Mouse (Mus musculus) liver (tissue): Measurements from ENCODE around the gene Card11.

Experiments
- DNase-seq: peaks from one replicate; pipeline ENCODE4 v3.0.0-alpha.2; 2020; ENCODE audit warnings: mixed read lengths

The Card11 gene

DNA sequence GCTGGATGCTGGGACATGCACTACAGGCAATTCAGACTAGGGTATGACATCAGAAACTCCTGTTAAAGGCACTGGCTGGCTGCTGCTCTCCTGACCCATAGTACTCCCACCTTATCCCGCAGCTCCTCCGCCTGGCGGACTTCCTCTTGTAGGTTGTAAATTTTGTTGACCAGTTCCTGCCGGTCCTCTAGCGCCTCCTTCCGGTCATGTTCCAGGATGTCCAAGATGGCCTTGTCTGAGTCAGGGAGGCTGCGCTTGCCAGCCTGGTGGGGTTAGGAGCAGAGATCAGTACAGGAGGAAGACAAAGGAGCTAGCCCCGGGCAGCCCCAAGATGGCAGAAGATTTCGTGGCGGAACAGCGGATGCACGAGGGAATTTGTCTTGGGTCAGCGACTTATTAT lies 99.5 kb downstream of the Card11 start:
- peak; percentile 20 for DNase-seq

DNA sequence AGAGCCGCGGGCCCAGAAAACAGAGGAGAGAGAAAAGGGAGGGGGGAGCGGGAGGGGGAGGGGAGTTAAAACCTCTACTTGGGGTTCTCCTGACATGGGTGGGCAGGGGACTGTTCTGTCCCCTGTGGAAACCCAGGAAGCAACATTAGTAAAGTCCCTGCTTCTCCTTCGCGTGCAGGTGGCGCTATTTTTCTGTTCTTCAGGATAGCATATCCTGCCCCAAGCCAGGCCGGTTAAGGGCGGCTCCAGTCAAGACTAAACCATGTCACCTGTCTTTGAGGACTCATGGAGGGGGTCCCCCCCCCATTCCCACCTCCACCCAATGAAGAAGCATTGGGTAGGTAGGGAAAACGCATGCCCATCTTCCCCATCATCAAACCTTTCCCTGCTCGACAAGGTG lies 109.3 kb downstream of the Card11 start:
- DNase-seq = no peak

DNA sequence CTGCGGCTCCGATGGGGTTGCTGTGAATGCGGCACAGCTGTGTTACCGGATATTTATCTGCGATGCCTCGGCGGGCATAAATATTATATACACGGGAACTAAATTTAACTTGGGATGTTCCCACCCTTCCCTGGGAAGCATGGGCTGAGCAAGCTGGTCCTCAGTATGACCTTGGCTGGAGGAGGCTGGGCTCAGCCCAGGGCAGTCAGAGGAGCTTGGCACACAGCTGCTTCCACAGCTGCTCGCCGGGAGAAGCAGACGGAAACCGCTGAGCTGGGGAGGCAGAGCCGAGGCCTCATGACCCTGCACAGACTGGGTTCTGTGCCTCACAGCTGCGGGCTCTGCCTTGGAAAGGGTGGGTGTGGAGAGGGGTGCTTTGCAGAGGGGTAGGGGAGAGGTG lies 110.3 kb downstream of the Card11 start:
- DNase-seq = peak; percentile 18

DNA sequence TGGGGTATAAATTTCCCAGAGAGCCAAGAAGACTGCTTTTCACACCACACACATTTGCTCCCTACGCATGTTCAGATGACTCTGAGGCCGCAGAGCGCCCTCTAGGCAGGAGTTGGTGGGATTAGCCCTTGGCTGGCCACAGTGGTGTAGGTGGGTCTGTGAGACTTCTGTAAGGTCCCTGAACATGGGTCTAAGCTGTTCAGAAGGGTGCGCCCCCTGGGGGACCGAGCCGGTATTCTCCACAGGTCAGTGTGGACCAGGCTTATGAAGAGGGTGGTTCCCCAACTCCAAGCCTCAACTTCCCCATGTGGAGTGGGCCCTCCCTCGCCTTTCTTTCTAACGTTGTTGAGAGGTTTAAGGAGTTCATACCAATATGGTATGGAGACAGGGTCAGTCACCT lies 110.8 kb downstream of the Card11 start:
- DNase-seq = peak; percentile 63

DNA sequence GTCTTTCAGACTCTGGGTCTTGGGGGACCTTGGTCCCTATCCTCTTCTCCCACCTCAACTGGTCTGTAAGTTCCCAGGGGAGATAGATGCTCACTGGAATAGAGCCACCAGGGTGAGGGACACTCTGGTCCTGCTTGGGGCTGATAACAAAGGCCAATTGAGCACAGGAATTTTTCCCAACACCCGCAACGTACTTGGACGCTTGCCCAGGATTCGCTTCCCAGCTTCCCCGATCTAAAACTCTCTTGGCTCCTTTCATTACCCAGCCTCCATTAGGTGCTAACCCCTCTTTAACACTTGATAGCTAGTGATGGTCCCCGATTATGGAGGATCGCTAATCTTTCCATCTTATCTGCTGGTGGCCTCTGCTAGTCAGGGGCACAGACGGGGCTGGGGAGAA lies 112.5 kb downstream of the Card11 start:
- no peak for DNase-seq

DNA sequence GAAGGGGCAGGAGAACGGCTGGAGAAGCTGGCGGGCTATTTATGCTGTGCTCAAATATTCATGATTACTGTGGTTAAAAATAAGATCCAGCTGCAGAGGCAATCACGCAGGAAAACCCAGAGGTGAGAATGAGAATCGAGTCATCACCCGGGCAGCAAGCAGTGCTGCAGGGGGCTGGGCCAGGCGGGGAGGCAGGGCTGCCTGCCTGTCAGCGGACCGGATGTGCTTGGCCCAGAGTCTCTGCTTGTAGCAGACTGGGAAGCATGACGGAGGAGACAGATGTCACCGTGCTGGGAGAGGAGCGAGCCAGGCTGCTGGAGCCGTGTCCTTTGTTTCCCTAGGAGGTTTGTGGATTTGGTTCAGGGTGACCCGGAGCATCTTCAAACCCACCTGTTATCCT lies 115.4 kb downstream of the Card11 start:
- DNase-seq = no peak

DNA sequence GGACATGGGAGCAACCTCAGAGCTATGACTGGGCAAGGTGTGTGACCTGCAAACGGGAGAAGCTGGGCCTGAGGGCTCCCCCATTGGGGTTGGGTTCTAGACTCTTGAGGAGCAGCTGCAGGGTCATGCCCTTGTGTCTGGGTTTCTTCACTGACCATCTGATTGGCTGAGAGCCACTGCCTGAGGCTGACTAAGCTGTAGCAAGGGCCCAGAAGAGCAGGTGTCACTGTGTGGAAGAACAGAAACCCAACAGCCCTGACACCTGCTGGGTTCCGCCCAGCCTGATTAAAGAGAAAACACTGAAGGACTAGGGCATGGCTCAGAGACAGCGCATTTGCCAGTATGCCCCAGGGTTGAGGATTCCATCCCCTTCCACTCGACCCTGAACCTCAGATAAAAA lies 118.0 kb downstream of the Card11 start:
- DNase-seq = no peak

DNA sequence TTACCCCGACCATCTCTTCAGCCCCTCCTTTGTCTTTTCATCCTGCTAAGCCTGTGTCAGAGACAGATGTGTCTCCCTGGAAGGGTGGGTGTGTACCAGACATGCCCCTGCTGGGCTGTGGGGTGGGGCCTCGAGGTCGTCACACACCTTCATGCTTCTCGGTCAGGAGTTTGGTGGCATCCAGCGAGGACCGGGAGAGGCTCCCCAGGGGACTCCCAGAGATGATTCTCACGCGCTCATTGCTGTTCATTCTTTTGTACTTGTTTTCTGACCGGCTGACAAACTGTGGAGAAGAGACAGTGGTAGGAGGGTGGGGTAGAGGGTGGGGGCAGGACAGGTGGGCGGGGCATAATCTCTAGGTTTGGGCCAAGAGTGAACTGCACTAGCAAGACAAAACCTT lies 120.2 kb downstream of the Card11 start:
- no peak for DNase-seq

DNA sequence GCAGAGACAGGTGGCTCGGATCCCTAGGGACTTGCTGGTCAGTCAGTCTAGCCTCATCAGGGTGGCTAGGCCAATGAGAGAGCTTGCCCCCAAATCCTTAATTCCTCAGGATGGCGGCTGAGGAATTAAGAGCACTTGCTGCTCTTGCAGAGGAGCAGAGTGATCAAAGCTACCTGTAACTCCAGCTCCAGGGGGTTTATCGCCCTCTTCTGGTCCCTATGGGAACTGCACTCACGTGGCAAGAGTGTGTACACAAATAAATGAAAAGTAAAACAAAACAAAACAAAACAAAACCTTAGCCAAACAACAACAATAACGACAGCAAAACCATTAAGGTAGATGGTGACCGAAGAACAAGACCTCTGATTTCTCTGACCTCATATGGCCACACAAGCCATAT lies 121.7 kb downstream of the Card11 start:
- no peak for DNase-seq

DNA sequence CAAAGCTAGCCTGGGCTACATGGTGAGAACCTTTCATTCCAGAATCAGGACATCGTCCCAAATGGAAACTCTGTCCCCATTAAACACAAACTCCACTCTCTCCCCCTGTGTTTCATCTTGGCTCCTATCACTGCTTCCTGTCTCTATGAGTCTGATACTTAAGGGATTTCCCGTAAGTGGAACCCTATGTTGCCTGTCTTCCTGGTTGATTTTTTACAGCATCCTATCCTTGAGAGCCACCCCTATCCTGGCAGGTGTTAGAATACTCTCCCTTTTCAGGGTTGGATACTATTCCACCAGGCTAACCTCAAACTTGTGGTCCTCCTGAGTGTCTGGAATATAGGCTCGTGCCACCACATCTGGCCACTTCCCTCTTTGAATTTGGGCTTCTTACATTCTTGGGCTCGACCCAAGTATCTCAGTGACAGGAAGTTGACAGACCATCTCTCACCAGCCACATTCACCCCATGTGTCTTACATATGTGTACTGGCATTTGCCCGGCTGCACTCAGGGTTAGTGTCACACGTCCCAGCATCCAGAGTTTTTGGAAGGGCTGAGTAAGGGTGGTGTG lies 126.6 kb downstream of the Card11 start:
- no peak for DNase-seq

DNA sequence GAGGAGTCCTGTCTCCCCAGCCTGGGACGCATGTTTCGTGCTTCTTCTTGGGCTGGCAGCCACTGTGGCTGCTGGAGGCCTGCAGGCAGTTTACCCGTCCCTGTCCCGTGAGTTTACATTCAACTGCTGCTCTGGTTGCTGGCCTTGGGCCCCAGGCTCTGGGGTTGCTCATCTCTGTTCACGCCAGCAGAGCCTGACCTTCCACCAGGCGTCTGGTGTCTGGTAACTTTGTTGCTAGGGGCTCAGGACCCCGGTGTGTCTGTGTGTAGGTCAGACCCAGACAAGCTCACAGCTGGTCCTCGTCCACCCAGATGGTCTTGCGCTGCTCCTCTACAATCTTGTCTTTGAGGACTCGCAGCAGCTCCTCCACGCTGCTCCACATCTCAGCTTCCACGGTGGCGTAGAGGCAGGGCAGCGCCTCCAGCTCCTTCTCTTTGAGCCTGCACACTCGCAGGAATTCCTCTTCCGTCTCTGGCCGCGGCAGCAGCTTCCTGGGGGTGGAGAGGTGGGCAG lies 127.3 kb downstream of the Card11 start:
- DNase-seq = peak; percentile 31

DNA sequence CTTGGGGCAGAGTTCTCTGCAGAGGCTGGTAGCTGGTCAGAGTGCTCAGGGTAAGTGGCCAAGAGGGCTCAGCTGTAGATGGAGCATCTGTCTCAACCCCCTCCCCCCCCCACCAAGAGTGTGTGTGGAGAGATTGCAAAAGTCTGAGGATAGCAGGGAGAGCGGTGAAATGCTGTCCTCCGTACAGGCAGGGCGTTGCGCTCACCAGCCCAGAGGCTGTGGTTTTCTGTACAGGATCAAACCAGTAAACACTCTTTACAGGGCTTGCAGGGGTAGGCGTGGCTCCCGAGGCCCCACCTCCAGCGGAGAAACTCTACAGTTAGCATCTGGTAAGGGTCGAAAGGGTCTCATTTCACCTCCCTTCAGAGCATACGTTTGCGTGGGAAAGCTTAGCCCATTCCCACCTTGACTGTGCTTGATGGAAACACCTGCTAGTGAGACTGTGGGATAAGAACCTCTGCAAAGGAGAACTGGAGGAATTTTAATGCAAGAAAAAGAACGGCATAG lies 127.8 kb downstream of the Card11 start:
- peak; percentile 54 for DNase-seq

DNA sequence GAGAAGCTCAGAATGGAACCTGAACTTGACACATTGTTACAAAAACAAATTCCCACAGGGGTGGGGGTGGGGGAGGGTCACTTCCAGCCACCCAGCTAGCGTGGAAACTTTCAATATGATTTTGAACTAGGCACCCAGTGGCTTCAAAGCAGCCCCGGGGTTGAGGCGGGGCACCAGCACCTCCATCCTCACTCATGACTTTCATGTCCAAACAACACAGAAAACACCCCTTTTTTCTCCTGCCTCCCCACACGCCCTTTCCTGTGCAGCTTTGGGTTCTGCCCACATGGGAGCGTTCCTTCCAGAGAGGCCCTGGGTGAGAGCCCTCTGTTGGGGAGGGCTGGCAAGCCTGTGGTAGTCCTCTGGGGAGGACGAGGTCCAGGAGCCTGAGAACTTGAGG lies 129.1 kb downstream of the Card11 start:
- no peak for DNase-seq

DNA sequence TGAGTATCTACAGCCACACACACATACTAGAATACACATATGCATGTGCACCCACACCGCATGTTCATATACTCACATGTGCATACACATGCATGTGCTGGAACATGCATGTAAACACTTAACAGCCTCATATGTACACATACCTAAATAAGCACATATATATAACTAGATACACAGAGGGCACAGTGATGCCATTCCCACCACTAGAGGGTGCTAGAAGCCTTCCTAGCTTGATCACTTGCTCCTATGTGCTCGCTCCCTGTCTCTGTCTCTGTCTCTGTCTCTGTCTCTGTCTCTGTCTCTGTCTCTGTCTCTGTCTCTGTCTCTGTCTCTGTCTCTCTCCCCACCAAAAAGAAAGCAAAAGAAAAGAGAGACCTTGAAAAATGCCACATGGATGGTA lies 131.3 kb downstream of the Card11 start:
- peak; percentile 53 for DNase-seq

DNA sequence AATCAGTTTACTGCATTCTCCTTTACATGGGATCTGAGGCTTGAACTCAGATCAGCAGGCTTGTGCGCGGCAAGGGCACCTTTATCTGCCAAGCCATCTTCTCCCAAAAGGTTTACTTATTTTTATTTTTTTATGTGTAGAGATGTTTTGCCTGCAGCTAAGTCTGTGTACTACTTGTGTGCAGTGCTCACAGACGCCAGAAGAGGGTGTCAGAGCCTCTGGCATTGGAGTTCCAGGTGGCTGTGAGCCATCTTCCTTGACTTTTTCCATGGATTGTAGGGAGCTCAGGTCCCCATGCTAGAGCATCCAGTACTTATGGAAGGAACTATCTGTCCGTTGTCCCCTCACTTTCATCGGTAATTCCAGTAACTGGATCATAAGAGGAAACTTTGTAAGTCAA lies 140.7 kb downstream of the Card11 start:
- DNase-seq = no peak

DNA sequence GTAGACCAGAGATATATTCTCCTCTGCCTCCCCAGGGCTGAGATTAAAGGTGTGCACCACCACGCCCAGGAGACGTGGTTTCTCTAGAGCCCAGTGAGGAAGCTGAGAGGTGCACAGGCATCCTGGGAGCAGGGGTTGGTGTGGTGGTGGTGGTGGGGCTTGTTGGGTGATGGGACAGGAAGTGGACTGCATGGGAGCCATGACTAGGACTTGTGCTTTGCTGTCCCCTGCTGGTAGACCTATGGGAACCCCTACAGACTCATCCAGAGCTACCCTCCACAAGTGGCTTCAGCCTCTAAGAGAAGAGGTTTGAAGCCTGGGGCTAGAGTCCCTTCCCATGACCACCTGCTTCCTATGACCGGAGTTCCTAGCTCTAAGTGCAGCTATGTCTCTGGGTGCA lies 142.0 kb downstream of the Card11 start:
- no peak for DNase-seq

DNA sequence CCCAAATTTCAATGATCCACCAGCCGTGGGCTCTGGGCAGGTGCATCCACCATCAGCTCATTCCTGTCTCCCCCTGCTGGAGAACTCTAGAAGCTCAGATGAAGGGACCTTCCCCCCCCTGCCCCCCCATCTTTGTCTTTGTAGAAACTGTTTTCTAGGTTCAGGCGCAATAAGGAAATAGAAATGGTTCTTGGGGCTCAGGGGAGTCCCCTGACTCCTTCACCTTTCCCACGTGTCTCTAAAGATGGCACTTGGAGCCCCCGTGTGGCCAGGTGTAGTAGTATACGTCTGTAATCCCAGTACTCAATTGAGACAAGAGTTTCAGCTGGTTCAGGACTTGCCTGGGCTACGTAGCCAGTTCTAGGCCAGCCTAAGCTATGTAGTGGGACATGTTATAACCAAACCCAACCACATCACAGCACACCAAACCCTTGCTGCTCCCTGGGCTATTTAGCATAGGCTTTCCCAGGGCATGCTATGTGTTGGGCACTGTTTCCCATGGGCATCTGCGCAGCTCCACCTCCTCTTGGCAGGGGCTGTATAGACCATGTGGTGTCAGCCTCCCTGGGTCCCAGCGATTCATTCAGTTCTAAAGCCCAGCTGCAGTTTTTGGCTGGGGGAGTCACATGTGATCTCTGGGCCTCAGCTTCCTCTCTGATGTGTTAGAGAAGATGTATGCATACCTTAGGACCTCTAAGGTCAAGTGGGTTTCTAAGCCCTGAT lies 142.8 kb downstream of the Card11 start:
- DNase-seq = no peak

DNA sequence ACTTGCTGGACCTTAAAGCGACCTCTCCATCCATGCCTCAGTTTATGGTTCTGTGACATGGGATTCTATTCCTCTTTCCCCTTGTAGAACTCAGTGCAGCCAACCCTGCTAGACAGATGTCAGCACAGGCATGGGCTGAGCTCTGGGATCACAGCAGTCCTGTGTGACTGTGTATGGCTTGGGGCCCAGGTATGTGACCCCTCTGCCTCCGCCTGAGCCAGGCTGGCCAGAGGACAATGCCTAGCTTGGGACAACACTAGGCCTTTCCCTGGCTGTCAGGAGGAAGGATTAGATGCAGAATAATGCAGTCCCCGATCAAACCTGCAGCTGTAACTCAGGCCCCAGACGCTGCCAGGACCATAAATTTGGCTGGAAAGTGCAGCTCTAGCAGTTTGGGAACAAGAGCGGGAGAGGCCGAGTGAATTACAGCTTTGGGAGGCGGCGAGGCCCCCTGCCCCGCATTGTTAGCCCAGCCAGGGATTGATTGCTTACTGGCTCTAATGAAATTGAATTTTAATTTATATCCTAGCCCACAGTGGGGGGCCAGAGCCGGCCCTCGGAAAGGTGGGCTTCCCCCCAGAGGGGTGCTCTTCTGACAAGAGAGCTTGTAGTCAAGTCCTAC lies 144.4 kb downstream of the Card11 start:
- DNase-seq = no peak

DNA sequence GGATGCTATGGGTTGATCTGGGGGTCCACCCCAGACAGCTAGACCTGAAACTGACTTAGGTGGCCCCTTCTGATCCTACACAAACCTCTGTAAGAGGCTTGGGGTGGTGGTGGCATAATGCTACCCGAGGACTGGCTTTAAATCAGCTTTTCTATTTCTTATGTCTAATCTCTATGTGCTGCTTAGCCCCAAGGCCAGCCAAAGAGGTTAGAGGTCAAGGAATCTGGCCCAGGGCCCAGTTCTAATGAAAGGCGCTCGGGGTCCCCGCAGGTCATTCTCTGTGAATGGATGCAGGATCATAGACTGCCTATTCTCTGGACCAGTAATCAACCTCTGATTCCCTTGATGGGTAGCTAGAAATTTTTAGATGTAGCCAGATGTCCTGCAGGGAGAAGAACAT lies 145.7 kb downstream of the Card11 start:
- DNase-seq = no peak

DNA sequence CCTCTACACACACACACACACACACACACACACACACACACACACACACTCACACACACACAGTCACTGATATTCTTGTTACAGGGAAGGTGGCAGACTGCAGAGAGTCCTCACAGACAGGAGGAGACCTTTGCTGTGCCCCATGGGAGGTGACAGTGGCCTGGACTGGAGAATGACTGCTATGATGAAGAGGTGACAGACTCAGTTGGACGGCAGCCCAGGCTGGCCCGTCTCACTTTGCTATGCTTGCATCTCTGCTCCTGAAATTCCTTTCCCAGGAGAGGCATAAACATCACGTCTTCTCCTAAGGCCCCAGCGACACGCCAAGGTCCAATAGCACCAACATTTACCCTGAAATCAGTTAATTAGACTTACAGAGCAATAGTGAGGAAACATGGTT lies 146.7 kb downstream of the Card11 start:
- no peak for DNase-seq

DNA sequence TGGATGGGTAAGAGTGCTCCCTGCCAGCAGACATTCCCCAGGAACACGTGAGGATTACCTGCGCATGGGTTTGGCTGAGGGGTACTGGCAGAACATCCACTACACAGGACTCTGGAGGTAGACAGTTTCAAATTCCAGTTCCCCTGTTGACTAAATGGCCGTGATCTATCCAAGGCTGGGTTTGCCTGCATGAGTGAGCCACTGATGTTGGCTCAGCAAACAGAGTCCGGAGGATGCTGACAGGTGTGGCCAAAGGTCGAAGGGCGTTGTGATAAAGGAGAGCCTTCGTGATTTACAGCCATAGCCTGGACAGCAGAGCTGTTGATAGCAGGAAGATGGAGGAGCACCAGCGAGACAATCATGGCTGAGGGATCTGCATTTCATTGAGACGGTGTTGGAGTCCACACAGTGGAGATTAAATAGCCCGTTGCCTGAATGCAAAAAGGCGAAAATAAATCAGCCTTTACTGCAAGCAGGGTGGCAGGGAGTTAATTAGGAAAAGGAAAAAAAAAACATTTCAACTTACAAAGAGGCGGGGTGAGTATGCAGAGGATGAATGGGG lies 147.9 kb downstream of the Card11 start:
- peak; percentile 41 for DNase-seq

DNA sequence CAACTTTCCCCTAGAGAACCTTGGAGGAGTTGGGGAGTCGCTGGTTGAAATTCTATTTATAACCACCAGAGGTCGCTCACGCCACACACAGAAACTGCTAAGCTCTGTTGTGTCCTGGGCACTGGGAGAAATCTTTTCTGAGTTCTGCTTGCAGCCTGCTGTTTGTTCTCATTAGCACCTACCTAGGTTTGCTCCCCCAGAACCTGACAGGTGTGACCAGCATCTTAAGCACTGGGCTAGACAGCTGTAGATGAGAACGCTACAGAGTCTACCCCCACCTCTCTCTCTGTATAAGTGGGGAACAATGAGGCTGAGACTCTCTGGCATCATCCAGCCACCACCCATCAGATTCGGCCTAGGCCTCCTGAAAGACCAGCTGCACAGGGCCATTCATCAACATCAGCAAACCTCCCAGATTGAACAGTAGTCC lies 153.1 kb downstream of the Card11 start:
- peak; percentile 34 for DNase-seq

DNA sequence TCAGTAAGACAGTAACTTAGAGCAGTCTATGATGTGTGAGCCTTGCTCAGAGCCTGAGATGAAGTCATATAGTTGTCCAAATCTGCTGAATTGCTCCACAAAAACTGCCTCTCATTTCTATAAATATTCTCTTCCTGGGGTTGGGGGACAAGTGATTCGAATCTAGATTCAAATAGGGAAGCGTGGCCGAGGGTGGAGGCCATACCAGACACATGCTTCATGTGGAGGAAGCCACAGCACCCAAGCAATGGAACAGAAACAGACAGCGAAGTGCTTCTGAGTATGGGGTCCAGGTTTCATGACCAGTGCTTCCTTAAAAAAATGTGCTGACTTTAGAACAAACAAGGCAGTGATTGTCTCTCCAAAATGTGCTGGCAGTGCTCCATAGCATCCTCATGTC lies 158.4 kb downstream of the Card11 start:
- no peak for DNase-seq

DNA sequence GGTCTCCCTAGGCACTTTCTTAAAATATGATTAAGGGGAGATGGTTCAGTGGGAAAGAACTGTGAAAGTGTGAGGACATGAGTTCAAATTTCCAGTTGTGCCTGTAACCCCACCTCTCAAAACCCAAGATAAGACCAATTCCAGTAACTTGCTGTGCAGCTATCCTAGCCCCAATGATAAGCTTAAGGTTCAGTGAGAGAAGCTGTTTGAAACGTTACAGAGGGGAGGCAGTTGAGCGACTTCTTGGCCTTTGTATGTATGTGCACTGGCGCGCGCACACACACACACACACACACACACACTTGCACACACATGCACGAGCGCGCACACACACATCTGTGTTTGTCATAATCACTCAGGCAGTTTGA lies 169.3 kb downstream of the Card11 start:
- DNase-seq = no peak
